Mouse (Mus musculus) ES-Bruce4 (cell line): ENCODE measurements at regions not wholly inside any gene's neighbourhood (a gene's known extent, or its start where the extent isn't known, plus 50 kb on each side); places are given as distances from the start of the nearest gene placed in this dataset.

Experiments used
- H3K27ac ChIP-seq: 2 replicates; pipeline ENCODE4 v1.5.1; 2012; ENCODE audit warnings: low read length, inconsistent platforms; ENCODE audit not compliant: insufficient read depth
- H3K27me3 ChIP-seq: 2 replicates; pipeline ENCODE4 v1.6.1; 2012; ENCODE audit warnings: mild to moderate bottlenecking, low read length, inconsistent platforms; ENCODE audit not compliant: control insufficient read depth, poor library complexity, insufficient read depth, severe bottlenecking
- H3K36me3 ChIP-seq: 2 replicates; pipeline ENCODE4 v1.6.1; 2012; ENCODE audit warnings: inconsistent platforms, mild to moderate bottlenecking, low read length, moderate library complexity; ENCODE audit not compliant: control insufficient read depth, poor library complexity, insufficient read depth, severe bottlenecking
- H3K4me1 ChIP-seq: one replicate; pipeline ENCODE4 v1.8.1; 2011; ENCODE audit warnings: low read length; ENCODE audit not compliant: control insufficient read depth, insufficient read depth
- H3K4me3 ChIP-seq: 2 replicates; pipeline ENCODE4 v1.5.1; 2011; ENCODE audit warnings: low read depth, mild to moderate bottlenecking, low read length
- H3K9ac ChIP-seq: 2 replicates; pipeline ENCODE4 v1.6.1; 2012; ENCODE audit warnings: low read depth, mild to moderate bottlenecking, inconsistent platforms; ENCODE audit not compliant: poor library complexity, severe bottlenecking
- H3K9me3 ChIP-seq: replicated peaks from 2 replicates; pipeline ENCODE4 v1.6.1; 2012; ENCODE audit warnings: mild to moderate bottlenecking, low read length, inconsistent platforms; ENCODE audit not compliant: control insufficient read depth, poor library complexity, insufficient read depth, severe bottlenecking
- CTCF ChIP-seq: IDR thresholded peaks from one replicate; pipeline ENCODE4 v1.8.1; 2011; ENCODE audit warnings: low read depth, low read length
- EP300 ChIP-seq: IDR thresholded peaks from 2 replicates; pipeline ENCODE4 v1.6.1; 2011; ENCODE audit warnings: low read depth, low read length; ENCODE audit not compliant: insufficient read depth
- POLR2A ChIP-seq: IDR thresholded peaks from one replicate; pipeline ENCODE4 v1.8.1; 2011; ENCODE audit warnings: low read length; ENCODE audit not compliant: insufficient read depth

- no peak for TF ChIP-seq CTCF
- no peak for TF ChIP-seq EP300
- no peak for TF ChIP-seq POLR2A
- no peak overlapping the region for H3K9ac ChIP-seq
- H3K4me1 ChIP-seq, result no peaks in the 10 kb centered on the region
- H3K36me3 ChIP-seq, result no peaks in the 10 kb centered on the region
- no peaks in the 10 kb centered on the region for H3K9me3 ChIP-seq
- no peak overlapping the region for H3K27ac ChIP-seq
- no peak overlapping the region for H3K4me3 ChIP-seq
- H3K27me3 ChIP-seq, result no peaks in the 10 kb centered on the region
These were observed 745.5 kb downstream of the Nxph1 start for GRCm38 (mm10) chr6:9693714-9694113.

GRCm38 (mm10) chr6:9697698-9698097, 749.5 kb downstream of the Nxph1 start:
- Histone ChIP-seq H3K36me3 (no peaks in the 10 kb centered on the region), H3K27me3 (no peaks in the 10 kb centered on the region), H3K9me3 (no peaks in the 10 kb centered on the region), H3K4me1 (no peaks in the 10 kb centered on the region), H3K9ac (no peak overlapping the region), H3K27ac (no peak overlapping the region), H3K4me3 (no peak overlapping the region)
- TF ChIP-seq EP300, result no peak
- TF ChIP-seq POLR2A, result no peak
- TF ChIP-seq CTCF, result no peak

GRCm38 (mm10) chr6:9698193-9698592, 750.0 kb downstream of the Nxph1 start:
- TF ChIP-seq POLR2A (no peak), EP300 (no peak), CTCF (no peak)
- no peaks in the 10 kb centered on the region for H3K27me3 ChIP-seq

More at GRCm38 (mm10) chr6:9698193-9698592, 750.0 kb downstream of the Nxph1 start:
- Histone ChIP-seq H3K4me3 (no peak overlapping the region), H3K9me3 (no peaks in the 10 kb centered on the region), H3K36me3 (no peaks in the 10 kb centered on the region), H3K27ac (no peak overlapping the region), H3K9ac (no peak overlapping the region), H3K4me1 (no peaks in the 10 kb centered on the region)
